Mouse (Mus musculus): ENCODE data around the gene Slc27a4. TPM values are rescaled to one million over a fixed set of nuclear protein-coding genes. Genes with fewer than 3 reads are reported as not detected.

Slc27a4 gene
- 13.9 and 17.3 TPM in 2 replicates for polyA plus RNA-seq (2021; fragmentation: Nextera tagmentation)
- long read RNA-seq, experiment 1, full-length matches to known transcripts, result 139 of 184 reads
- long read RNA-seq, experiment 1, partial matches to known transcripts, result 37 of 184 reads
- long read RNA-seq, experiment 1, other reads (novel, unspliced or antisense), result 8 of 184 reads
- long read RNA-seq, experiment 2, full-length matches to known transcripts, result 4 of 35 reads
- long read RNA-seq, experiment 2, partial matches to known transcripts, result 31 of 35 reads
- long read RNA-seq, experiment 2, other reads (novel, unspliced or antisense), result 0 of 35 reads

DNA sequence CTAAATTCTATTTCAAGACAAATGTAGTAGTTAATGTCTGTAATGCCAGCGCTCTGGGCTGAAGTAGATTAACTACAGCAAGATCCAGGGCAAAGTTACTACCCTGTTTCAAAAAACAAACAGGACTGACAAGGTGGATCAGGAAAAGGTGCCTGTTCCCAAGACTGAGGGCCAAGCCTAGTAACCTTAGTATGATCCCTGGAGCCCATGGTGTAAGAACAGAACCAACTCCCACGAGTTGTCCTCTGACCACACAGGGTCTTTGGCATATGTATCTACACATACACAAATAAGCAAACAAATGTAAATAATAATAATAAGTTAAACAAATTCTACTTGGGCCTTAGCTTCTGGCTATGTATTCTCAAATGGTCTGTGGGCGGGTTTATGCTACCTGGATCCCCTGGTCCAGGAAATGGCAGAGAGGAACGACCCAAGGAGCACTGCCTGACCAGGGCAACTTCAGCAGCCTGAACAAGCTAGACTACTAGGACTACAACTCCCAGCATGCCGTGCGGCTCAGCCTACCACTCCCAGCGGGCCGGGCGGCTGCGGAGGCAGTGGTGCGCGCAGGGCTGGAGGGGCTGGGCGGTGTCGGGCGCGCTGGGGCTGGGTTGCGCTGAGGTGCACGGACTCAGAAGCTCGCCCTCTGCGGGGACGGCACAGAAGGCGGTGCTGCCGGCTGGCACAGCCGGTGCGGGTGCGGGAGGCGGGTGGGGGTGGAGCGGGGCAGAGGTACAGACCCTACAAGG, at the start of gene Slc27a4:
Gene Slc27a4 (plus strand): TSS at position 560 of the 752 bp plus-strand sequence.

GRCm38 (mm10) chr2:29787104-29787917, 15.1 kb upstream of the Slc27a4 start, which contains the start of gene Coq4:
Gene Coq4 (plus strand): TSS chr2:29787493.

GRCm38 (mm10) chr2:29787937-29788681, 14.3 kb upstream of the Slc27a4 start, which contains the start of gene Trub2:
Gene Trub2 (minus strand): TSS chr2:29788502.

DNA sequence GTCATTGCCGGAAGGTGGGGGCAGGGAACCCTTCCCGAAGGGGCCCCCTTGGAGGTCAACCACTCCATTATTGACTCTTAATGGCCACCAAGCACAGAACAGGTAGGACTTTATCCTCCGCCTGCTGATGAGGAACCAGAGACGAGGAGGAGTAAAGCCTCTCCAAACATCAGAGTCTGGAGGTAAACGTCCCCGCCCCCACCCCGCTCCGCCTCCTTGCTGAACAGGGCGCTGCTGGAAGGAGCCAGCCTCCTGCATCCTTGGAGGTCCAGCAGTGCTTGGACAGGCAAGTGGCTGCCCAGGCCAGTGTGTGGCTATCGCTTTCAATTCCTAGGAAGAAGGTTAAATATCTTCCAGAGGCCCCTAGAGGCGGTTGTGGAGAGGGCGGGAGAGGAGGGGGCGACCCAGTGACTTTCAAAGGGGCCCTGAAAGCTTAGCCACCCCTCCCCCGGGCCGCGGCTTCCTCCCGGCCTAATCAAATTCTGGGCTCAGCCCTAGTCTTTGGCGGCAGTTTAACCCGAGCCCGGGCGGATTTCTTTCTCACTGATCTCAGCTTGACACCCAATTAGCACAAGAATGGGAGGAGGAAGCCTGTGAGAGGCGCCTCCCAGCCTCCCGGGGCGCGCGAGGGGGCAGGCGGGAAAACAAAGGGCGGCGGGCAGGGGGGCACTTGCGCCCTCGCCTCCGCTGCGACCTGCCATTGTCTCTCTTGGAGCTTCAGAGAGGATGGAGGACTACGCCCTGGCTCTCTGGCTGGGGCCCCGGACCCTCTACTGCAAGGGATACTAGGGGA, 17.8 kb downstream of the Slc27a4 start, which contains the start of gene Urm1:
Gene Urm1 (plus strand): TSS at position 51 of the 793 bp plus-strand sequence.

Other genes starting within 250 kb of the Slc27a4 start
- 5.5 and 8.5 TPM in 2 replicates for gene Rapgef1, start 182.9 kb upstream of the Slc27a4 start, polyA plus RNA-seq (2021; fragmentation: Nextera tagmentation)
- gene Gm13420, start 50.9 kb upstream of the Slc27a4 start, polyA plus RNA-seq (2021; fragmentation: Nextera tagmentation), result 0.87 and 1.5 TPM in 2 replicates
- not detected in 2 replicates for gene Gm13547, start 43.3 kb upstream of the Slc27a4 start, polyA plus RNA-seq (2021; fragmentation: Nextera tagmentation)
- 36.8 and 44.3 TPM in 2 replicates for gene Coq4, start 15.1 kb upstream of the Slc27a4 start, polyA plus RNA-seq (2021; fragmentation: Nextera tagmentation)
- gene Trub2, start 14.1 kb upstream of the Slc27a4 start, polyA plus RNA-seq (2021; fragmentation: Nextera tagmentation), result 13.2 and 15.1 TPM in 2 replicates
- gene Urm1, start 17.4 kb downstream of the Slc27a4 start, polyA plus RNA-seq (2021; fragmentation: Nextera tagmentation), result 3.7 and 16.1 TPM in 2 replicates
- 3.0 and 3.1 TPM in 2 replicates for gene Cercam, start 66.5 kb downstream of the Slc27a4 start, polyA plus RNA-seq (2021; fragmentation: Nextera tagmentation)
- gene Odf2, start 86.6 kb downstream of the Slc27a4 start, polyA plus RNA-seq (2021; fragmentation: Nextera tagmentation), result 15.1 and 19.9 TPM in 2 replicates
- 32.0 and 33.9 TPM in 2 replicates for gene Gle1, start 132.8 kb downstream of the Slc27a4 start, polyA plus RNA-seq (2021; fragmentation: Nextera tagmentation)
- 113 and 146 TPM in 2 replicates for gene Sptan1, start 162.9 kb downstream of the Slc27a4 start, polyA plus RNA-seq (2021; fragmentation: Nextera tagmentation)
- 38.6 and 50.8 TPM in 2 replicates for gene Wdr34, start 246.2 kb downstream of the Slc27a4 start, polyA plus RNA-seq (2021; fragmentation: Nextera tagmentation)

Data from left cerebral cortex, adult 6 months (tissue).